Mouse (Mus musculus) heart, embryonic 11.5 days (tissue): Measurements from ENCODE around the gene Parp6. TPM values are rescaled to one million over a fixed set of nuclear protein-coding genes. Genes with fewer than 3 reads are reported as not detected.

Experiments used
- ATAC-seq: fragments of 200-750 bp; cut with Nextera tagmentation; replicated peaks from 2 replicates; pipeline ENCODE4 v1.8.0; 2017; ENCODE audit warnings: moderate library complexity; ENCODE audit not compliant: insufficient number of reproducible peaks, low FRiP score, low TSS enrichment
- H3K27ac ChIP-seq: fragments of 300-500 bp; sonication (generic); 2 replicates; pipeline ENCODE4 v1.5.1; 2014; ENCODE audit warnings: mild to moderate bottlenecking, low read depth, low read length
- H3K27me3 ChIP-seq: fragments of 300-500 bp; sonication (generic); 2 replicates; pipeline ENCODE4 v1.6.1; 2014; ENCODE audit warnings: mild to moderate bottlenecking, low read length, mixed read lengths; ENCODE audit not compliant: control insufficient read depth, insufficient read depth
- H3K36me3 ChIP-seq: fragments of 300-500 bp; sonication (generic); 2 replicates; pipeline ENCODE4 v1.6.1; 2014; ENCODE audit warnings: mild to moderate bottlenecking, low read length, moderate library complexity, mixed read lengths; ENCODE audit not compliant: control insufficient read depth, insufficient read depth
- H3K4me1 ChIP-seq: fragments of 300-500 bp; sonication (generic); 2 replicates; pipeline ENCODE4 v1.6.1; 2014; ENCODE audit warnings: low read length; ENCODE audit not compliant: control insufficient read depth, insufficient read depth
- H3K4me2 ChIP-seq: fragments of 300-500 bp; sonication (generic); 2 replicates; pipeline ENCODE4 v1.6.1; 2014; ENCODE audit warnings: mild to moderate bottlenecking, moderate library complexity
- H3K4me3 ChIP-seq: fragments of 300-500 bp; sonication (generic); 2 replicates; pipeline ENCODE4 v1.5.1; 2014; ENCODE audit warnings: low read depth, low read length
- H3K9ac ChIP-seq: fragments of 300-500 bp; sonication (generic); 2 replicates; pipeline ENCODE4 v1.6.1; 2014; ENCODE audit warnings: mild to moderate bottlenecking, low read depth, low read length, moderate library complexity
- H3K9me3 ChIP-seq: fragments of 300-500 bp; sonication (generic); replicated peaks from 2 replicates; pipeline ENCODE4 v1.6.1; 2016; ENCODE audit warnings: low read length; ENCODE audit not compliant: control insufficient read depth
- whole genome bisulfite sequencing: fragments of 180-500 bp; shearing (Covaris S2); extraction: QIAGEN DNeasy Blood & Tissue Kit; methylation state at CpG from one replicate; pipeline ENCODE4 v1.1.7; 2014; ENCODE audit not compliant: insufficient replicate concordance; 5-methylcytosine and 5-hydroxymethylcytosine counted together
- polyA plus RNA-seq: library from polyadenylated mRNA; unstranded; fragments of >200 nt; fragmentation: Nextera tagmentation; extraction: Ambion mirVana; gene quantifications from 2 replicates; pipeline ENCODE4 v1.2.1, GENCODE M21; 2014

Parp6 gene
- polyA plus RNA-seq, 1 experiment from 2014 or later: 21.7 TPM

GRCm38 (mm10) chr9:59659036-59660026 is 42.2 kb downstream of the Parp6 start:
- WGBS: 26% methylated on average over 14 of the region's 14 CpGs
- Histone ChIP-seq H3K4me2 (peak overlapping the region; percentile 76), H3K27ac (peak overlapping the region; percentile 98), H3K9ac (peak overlapping the region; percentile 61), H3K4me1 (peaks cover 58% of the 10 kb centered on the region), H3K4me3 (peak overlapping the region; percentile 95), H3K36me3 (peaks cover 8% of the 10 kb centered on the region; the same call in 1 of the 2 replicates), H3K9me3 (no peaks in the 10 kb centered on the region), H3K27me3 (no peaks in the 10 kb centered on the region)
- no peak; the same call in 1 of the 2 replicates for ATAC-seq

GRCm38 (mm10) chr9:59660421-59660820 is 43.3 kb downstream of the Parp6 start:
- H3K27me3 ChIP-seq: no peaks in the 10 kb centered on the region
- H3K27ac ChIP-seq: peak overlapping the region; percentile 98
- WGBS: 60% methylated on average over 10 of the region's 10 CpGs
- H3K9me3 ChIP-seq: no peaks in the 10 kb centered on the region
- peak overlapping the region; percentile 76 for H3K4me2 ChIP-seq
- H3K4me1 ChIP-seq: peaks cover 58% of the 10 kb centered on the region
- peak overlapping the region; percentile 95 for H3K4me3 ChIP-seq
- ATAC-seq: no peak
- H3K9ac ChIP-seq: peak overlapping the region; percentile 61
- peaks cover 13% of the 10 kb centered on the region for H3K36me3 ChIP-seq

- ATAC-seq: no peak
- no peaks in the 10 kb centered on the region for H3K9me3 ChIP-seq
- H3K27ac ChIP-seq: peak overlapping the region; percentile 98
- no peaks in the 10 kb centered on the region for H3K27me3 ChIP-seq
- peak overlapping the region; percentile 95 for H3K4me3 ChIP-seq
- peaks cover 61% of the 10 kb centered on the region for H3K4me1 ChIP-seq
- H3K36me3 ChIP-seq: peaks cover 18% of the 10 kb centered on the region
- peak overlapping the region; percentile 76 for H3K4me2 ChIP-seq
- H3K9ac ChIP-seq: peak overlapping the region; percentile 61; the same call in 1 of the 2 replicates
- 47% methylated on average over 6 of the region's 6 CpGs for WGBS
Measured at GRCm38 (mm10) chr9:59661298-59661975, 44.4 kb downstream of the Parp6 start.

- H3K4me2 ChIP-seq: peak overlapping the region; percentile 8
- no peaks in the 10 kb centered on the region for H3K27me3 ChIP-seq
- H3K4me1 ChIP-seq: peaks cover 69% of the 10 kb centered on the region
- ATAC-seq: no peak
- H3K9ac ChIP-seq: no peak overlapping the region
- H3K9me3 ChIP-seq: no peaks in the 10 kb centered on the region
- H3K27ac ChIP-seq: peak overlapping the region; percentile 58; the same call in 1 of the 2 replicates
- peaks cover 35% of the 10 kb centered on the region for H3K36me3 ChIP-seq
- no peak overlapping the region for H3K4me3 ChIP-seq
- WGBS: 85% methylated on average over 7 of the region's 7 CpGs
Measured at GRCm38 (mm10) chr9:59663226-59663625, 46.1 kb downstream of the Parp6 start.

- Histone ChIP-seq H3K9ac (no peak overlapping the region), H3K27me3 (no peaks in the 10 kb centered on the region), H3K4me2 (peak overlapping the region; percentile 19; the same call in 1 of the 2 replicates), H3K4me1 (peaks cover 65% of the 10 kb centered on the region), H3K27ac (peak overlapping the region; percentile 58), H3K36me3 (peaks cover 38% of the 10 kb centered on the region), H3K9me3 (no peaks in the 10 kb centered on the region), H3K4me3 (no peak overlapping the region)
- ATAC-seq: no peak
- 42% methylated on average over 3 of the region's 3 CpGs for WGBS
Measured at GRCm38 (mm10) chr9:59663957-59664356, 46.9 kb downstream of the Parp6 start.

- H3K27me3 ChIP-seq: no peaks in the 10 kb centered on the region
Measured at GRCm38 (mm10) chr9:59664664-59665256, 47.7 kb downstream of the Parp6 start.

GRCm38 (mm10) chr9:59666016-59666415 is 48.9 kb downstream of the Parp6 start:
- Histone ChIP-seq H3K4me2 (no peak overlapping the region), H3K9me3 (no peaks in the 10 kb centered on the region), H3K4me1 (peaks cover 46% of the 10 kb centered on the region), H3K9ac (no peak overlapping the region), H3K27ac (no peak overlapping the region; the same call in 1 of the 2 replicates), H3K27me3 (no peaks in the 10 kb centered on the region), H3K4me3 (no peak overlapping the region), H3K36me3 (peaks cover 52% of the 10 kb centered on the region)
- WGBS: 78% methylated on average over 8 of the region's 8 CpGs
- no peak for ATAC-seq

More at GRCm38 (mm10) chr9:59664664-59665256, 47.7 kb downstream of the Parp6 start:
- Histone ChIP-seq H3K4me2 (no peak overlapping the region), H3K4me1 (peaks cover 58% of the 10 kb centered on the region), H3K36me3 (peaks cover 41% of the 10 kb centered on the region), H3K4me3 (no peak overlapping the region), H3K9me3 (no peaks in the 10 kb centered on the region), H3K9ac (no peak overlapping the region), H3K27ac (peak overlapping the region; percentile 58; the same call in 1 of the 2 replicates)
- 84% methylated on average over 4 of the region's 4 CpGs for WGBS
- ATAC-seq: no peak

GRCm38 (mm10) chr9:59666813-59667212 is 49.7 kb downstream of the Parp6 start:
- Histone ChIP-seq H3K36me3 (peaks cover 56% of the 10 kb centered on the region), H3K27me3 (no peaks in the 10 kb centered on the region), H3K27ac (peak overlapping the region; percentile 66), H3K4me3 (no peak overlapping the region), H3K4me1 (peaks cover 38% of the 10 kb centered on the region), H3K4me2 (no peak overlapping the region), H3K9ac (no peak overlapping the region), H3K9me3 (no peaks in the 10 kb centered on the region)
- ATAC-seq: no peak
- WGBS: 55% methylated on average over 1 of the region's 1 CpGs
